Mouse (Mus musculus) cerebellum, adult (tissue): ENCODE data around the gene Cubn.

Source experiments
- ATAC-seq: cut with Nextera tagmentation; 2 replicates; pipeline ENCODE4 v1.9.2; 2017; ENCODE audit warnings: mild to moderate bottlenecking, moderate library complexity, mixed read lengths; ENCODE audit not compliant: insufficient number of reproducible peaks, low FRiP score, low TSS enrichment

Cubn gene

GRCm38 (mm10) chr2:13486470-13486869 lies 5.1 kb downstream of the Cubn start:
- ATAC-seq = no peak

GRCm38 (mm10) chr2:13484566-13484965 lies 7.0 kb downstream of the Cubn start:
- ATAC-seq = no peak

GRCm38 (mm10) chr2:13480744-13481143 lies 10.9 kb downstream of the Cubn start:
- ATAC-seq = no peak

GRCm38 (mm10) chr2:13479165-13479564 lies 12.4 kb downstream of the Cubn start:
- ATAC-seq = no peak

- no peak for ATAC-seq
Observed at GRCm38 (mm10) chr2:13470108-13470507, 21.5 kb downstream of the Cubn start.

- ATAC-seq = no peak
Observed at GRCm38 (mm10) chr2:13469641-13470040, 22.0 kb downstream of the Cubn start.

GRCm38 (mm10) chr2:13466685-13467084 lies 24.9 kb downstream of the Cubn start:
- ATAC-seq = no peak

- ATAC-seq = no peak
Observed at GRCm38 (mm10) chr2:13458088-13458487, 33.5 kb downstream of the Cubn start.

GRCm38 (mm10) chr2:13456821-13457220 lies 34.8 kb downstream of the Cubn start:
- ATAC-seq = no peak

- ATAC-seq = no peak
Observed at GRCm38 (mm10) chr2:13451495-13452491, 39.8 kb downstream of the Cubn start.

GRCm38 (mm10) chr2:13450895-13451294 lies 40.7 kb downstream of the Cubn start:
- ATAC-seq = no peak

- no peak for ATAC-seq
Observed at GRCm38 (mm10) chr2:13450470-13450869, 41.1 kb downstream of the Cubn start.

- ATAC-seq = no peak
Observed at GRCm38 (mm10) chr2:13445156-13445555, 46.5 kb downstream of the Cubn start.

- no peak for ATAC-seq
Observed at GRCm38 (mm10) chr2:13438983-13439382, 52.6 kb downstream of the Cubn start.

- no peak for ATAC-seq
Observed at GRCm38 (mm10) chr2:13438275-13438845, 53.3 kb downstream of the Cubn start.

GRCm38 (mm10) chr2:13432002-13432401 lies 59.6 kb downstream of the Cubn start:
- no peak for ATAC-seq

GRCm38 (mm10) chr2:13421974-13422760 lies 69.4 kb downstream of the Cubn start:
- ATAC-seq = no peak

- ATAC-seq = no peak
Observed at GRCm38 (mm10) chr2:13416765-13417524, 74.7 kb downstream of the Cubn start.

GRCm38 (mm10) chr2:13413520-13414178 lies 78.0 kb downstream of the Cubn start:
- ATAC-seq = no peak

GRCm38 (mm10) chr2:13410660-13411059 lies 81.0 kb downstream of the Cubn start:
- no peak for ATAC-seq
